Mouse (Mus musculus) hindbrain, embryonic 14.5 days (tissue): Measurements from ENCODE around the gene Ahnak2. TPM values are rescaled to one million over a fixed set of nuclear protein-coding genes. Genes with fewer than 3 reads are reported as not detected.
A peak's percentile ranks its signal among the peaks of the same experiment; 100 is the strongest.

Source experiments
- ATAC-seq: fragments of 200-750 bp; cut with Nextera tagmentation; 2 replicates; pipeline ENCODE4 v1.8.0; 2017; ENCODE audit warnings: moderate number of reproducible peaks, mild to moderate bottlenecking, moderate TSS enrichment, moderate library complexity; ENCODE audit not compliant: low FRiP score
- DNase-seq: peaks from one replicate; pipeline ENCODE4 v3.0.0-alpha.2; 2015; ENCODE audit warnings: low spot score
- H3K27ac ChIP-seq: fragments of 300-500 bp; sonication (generic); 2 replicates; pipeline ENCODE4 v1.5.1; 2014; ENCODE audit warnings: mild to moderate bottlenecking, moderate library complexity
- H3K27me3 ChIP-seq: fragments of 300-500 bp; sonication (generic); 2 replicates; pipeline ENCODE4 v1.6.1; 2014; ENCODE audit warnings: mild to moderate bottlenecking, low read length, mixed read lengths; ENCODE audit not compliant: control insufficient read depth, insufficient read depth
- H3K36me3 ChIP-seq: fragments of 300-500 bp; sonication (generic); replicated peaks from 2 replicates; pipeline ENCODE4 v1.6.1; 2014; ENCODE audit not compliant: control insufficient read depth, insufficient read depth
- H3K4me1 ChIP-seq: fragments of 300-500 bp; sonication (generic); replicated peaks from 2 replicates; pipeline ENCODE4 v1.6.1; 2014; ENCODE audit warnings: antibody characterized with exemption, low read length, mixed read lengths; ENCODE audit not compliant: control insufficient read depth, insufficient read depth
- H3K4me2 ChIP-seq: fragments of 300-500 bp; sonication (generic); replicated peaks from 2 replicates; pipeline ENCODE4 v1.6.1; 2014; ENCODE audit warnings: mild to moderate bottlenecking, moderate library complexity
- H3K4me3 ChIP-seq: fragments of 300-500 bp; sonication (generic); replicated peaks from 2 replicates; pipeline ENCODE4 v1.5.1; 2014; ENCODE audit warnings: mild to moderate bottlenecking, low read length
- H3K9ac ChIP-seq: fragments of 300-500 bp; sonication (generic); 2 replicates; pipeline ENCODE4 v1.6.1; 2014
- H3K9me3 ChIP-seq: fragments of 300-500 bp; sonication (generic); 2 replicates; pipeline ENCODE4 v1.6.1; 2016; ENCODE audit warnings: low read length; ENCODE audit not compliant: control insufficient read depth
- WGBS: fragments of 180-500 bp; shearing (Covaris S2); extraction: QIAGEN DNeasy Blood & Tissue Kit; methylation state at CpG from one replicate; pipeline ENCODE4 v1.1.7; 2014; 5-methylcytosine and 5-hydroxymethylcytosine counted together
- polyA plus RNA-seq: library from polyadenylated mRNA; unstranded; fragments of >200 nt; fragmentation: Nextera tagmentation; extraction: Ambion mirVana; gene quantifications from 2 replicates; pipeline ENCODE4 v1.2.1, GENCODE M21; 2014

Gene Ahnak2
- polyA plus RNA-seq, 1 experiment from 2014 or later = 1.9 TPM

GRCm38 (mm10) chr12:112800476-112800875 lies 2.0 kb downstream of the Ahnak2 start:
- DNase-seq = peak; percentile 70
- H3K36me3 ChIP-seq = no peaks in the 10 kb centered on the region
- WGBS = 13% methylated on average over 4 of the region's 4 CpGs
- peaks cover 14% of the 10 kb centered on the region for H3K27me3 ChIP-seq
- H3K9ac ChIP-seq = no peak overlapping the region
- H3K9me3 ChIP-seq = no peaks in the 10 kb centered on the region
- no peak overlapping the region for H3K4me2 ChIP-seq
- peaks cover 12% of the 10 kb centered on the region; the same call in 1 of the 2 replicates for H3K4me1 ChIP-seq
- no peak overlapping the region for H3K27ac ChIP-seq
- H3K4me3 ChIP-seq = no peak overlapping the region
- ATAC-seq = no peak

GRCm38 (mm10) chr12:112799237-112799970 lies 3.1 kb downstream of the Ahnak2 start:
- H3K27me3 ChIP-seq = peaks cover 14% of the 10 kb centered on the region
- 89% methylated on average over 10 of the region's 10 CpGs for WGBS

GRCm38 (mm10) chr12:112798716-112799115 lies 3.7 kb downstream of the Ahnak2 start:
- 72% methylated on average over 5 of the region's 5 CpGs for WGBS
- ATAC-seq = no peak
- H3K4me3 ChIP-seq = no peak overlapping the region

More at GRCm38 (mm10) chr12:112799237-112799970, 3.1 kb downstream of the Ahnak2 start:
- Histone ChIP-seq H3K4me2 (no peak overlapping the region), H3K9me3 (no peaks in the 10 kb centered on the region), H3K9ac (no peak overlapping the region), H3K36me3 (no peaks in the 10 kb centered on the region), H3K4me3 (no peak overlapping the region), H3K4me1 (peaks cover 12% of the 10 kb centered on the region; the same call in 1 of the 2 replicates), H3K27ac (no peak overlapping the region)
- ATAC-seq (no peak), DNase-seq (no peak)

GRCm38 (mm10) chr12:112798332-112798681 lies 4.2 kb downstream of the Ahnak2 start:
- Histone ChIP-seq H3K36me3 (no peaks in the 10 kb centered on the region), H3K4me3 (no peak overlapping the region), H3K9ac (0 out of 2 replicates have a peak overlapping the region, but pooled peaks have one; percentile 5), H3K9me3 (no peaks in the 10 kb centered on the region), H3K27me3 (peaks cover 14% of the 10 kb centered on the region), H3K27ac (no peak overlapping the region; the same call in 1 of the 2 replicates), H3K4me2 (no peak overlapping the region), H3K4me1 (peaks cover 12% of the 10 kb centered on the region; the same call in 1 of the 2 replicates)
- ATAC-seq (no peak), DNase-seq (no peak)
- WGBS = 40% methylated on average over 5 of the region's 5 CpGs

More at GRCm38 (mm10) chr12:112798716-112799115, 3.7 kb downstream of the Ahnak2 start:
- Histone ChIP-seq H3K4me2 (no peak overlapping the region), H3K9me3 (no peaks in the 10 kb centered on the region), H3K27ac (no peak overlapping the region), H3K27me3 (peaks cover 14% of the 10 kb centered on the region), H3K4me1 (peaks cover 12% of the 10 kb centered on the region; the same call in 1 of the 2 replicates), H3K36me3 (no peaks in the 10 kb centered on the region), H3K9ac (no peak overlapping the region)
- no peak for DNase-seq

GRCm38 (mm10) chr12:112797672-112798331 lies 4.7 kb downstream of the Ahnak2 start:
- no peaks in the 10 kb centered on the region for H3K9me3 ChIP-seq
- no peak overlapping the region for H3K27ac ChIP-seq
- ATAC-seq (peak; percentile 3; the same call in 1 of the 2 replicates), DNase-seq (no peak)
- H3K4me2 ChIP-seq = no peak overlapping the region
- H3K4me3 ChIP-seq = no peak overlapping the region
- 53% methylated on average over 15 of the region's 15 CpGs for WGBS
- no peak overlapping the region for H3K9ac ChIP-seq
- peaks cover 14% of the 10 kb centered on the region for H3K27me3 ChIP-seq
- no peaks in the 10 kb centered on the region for H3K36me3 ChIP-seq
- H3K4me1 ChIP-seq = peaks cover 12% of the 10 kb centered on the region; the same call in 1 of the 2 replicates

- 58% methylated on average over 17 of the region's 17 CpGs for WGBS
- Histone ChIP-seq H3K36me3 (no peaks in the 10 kb centered on the region), H3K4me3 (no peak overlapping the region), H3K27me3 (peaks cover 11% of the 10 kb centered on the region), H3K27ac (no peak overlapping the region), H3K9me3 (no peaks in the 10 kb centered on the region), H3K4me1 (peaks cover 9% of the 10 kb centered on the region; the same call in 1 of the 2 replicates), H3K4me2 (no peak overlapping the region), H3K9ac (no peak overlapping the region)
- ATAC-seq (no peak), DNase-seq (no peak)
These were observed 5.6 kb downstream of the Ahnak2 start for GRCm38 (mm10) chr12:112796551-112797510.

- ATAC-seq (no peak), DNase-seq (no peak)
- Histone ChIP-seq H3K4me1 (0 out of 2 replicates have a peak, but pooled peaks cover 5% of the 10 kb centered on the region), H3K4me3 (no peak overlapping the region), H3K36me3 (no peaks in the 10 kb centered on the region), H3K27me3 (no peaks in the 10 kb centered on the region; the same call in none of the 2 replicates), H3K9ac (no peak overlapping the region; the same call in 1 of the 2 replicates), H3K9me3 (no peaks in the 10 kb centered on the region), H3K4me2 (no peak overlapping the region), H3K27ac (no peak overlapping the region)
- 73% methylated on average over 18 of the region's 18 CpGs for WGBS
These were observed 6.9 kb downstream of the Ahnak2 start for GRCm38 (mm10) chr12:112795466-112796104.

GRCm38 (mm10) chr12:112794998-112795397 lies 7.5 kb downstream of the Ahnak2 start:
- ATAC-seq = no peak
- Histone ChIP-seq H3K27me3 (no peaks in the 10 kb centered on the region; the same call in 1 of the 2 replicates), H3K27ac (no peak overlapping the region), H3K36me3 (no peaks in the 10 kb centered on the region), H3K4me2 (no peak overlapping the region), H3K4me3 (no peak overlapping the region), H3K9ac (no peak overlapping the region), H3K9me3 (no peaks in the 10 kb centered on the region), H3K4me1 (0 out of 2 replicates have a peak, but pooled peaks cover 5% of the 10 kb centered on the region)
- no peak for DNase-seq
- WGBS = 93% methylated on average over 5 of the region's 5 CpGs
